Mouse (Mus musculus) c-Kit-negative CD71-positive TER-119-positive erythroid progenitor cells, embryonic 14.5 days (primary cell): ENCODE results near the gene Ccdc151.

ENCODE experiments used
- DNase-seq: peaks from one replicate; pipeline ENCODE4 v3.0.0-alpha.2; 2013; ENCODE audit warnings: low read depth, low spot score

Gene Ccdc151

GRCm38 (mm10) chr9:21996178-21996867 lies 6.1 kb downstream of the Ccdc151 start:
- no peak for DNase-seq

GRCm38 (mm10) chr9:21992227-21992626 lies 10.2 kb downstream of the Ccdc151 start:
- no peak for DNase-seq

GRCm38 (mm10) chr9:21989230-21990110 lies 13.0 kb downstream of the Ccdc151 start, which contains the start of gene Rgl3:
Gene Rgl3 (minus strand): TSS chr9:21989446.
- DNase-seq: no peak

GRCm38 (mm10) chr9:21988421-21989101 lies 13.9 kb downstream of the Ccdc151 start:
- no peak for DNase-seq

- DNase-seq: no peak
These were observed 14.7 kb downstream of the Ccdc151 start for GRCm38 (mm10) chr9:21987592-21988342.

GRCm38 (mm10) chr9:21983911-21984310 lies 18.5 kb downstream of the Ccdc151 start:
- no peak for DNase-seq

GRCm38 (mm10) chr9:21978398-21979128 lies 23.9 kb downstream of the Ccdc151 start:
- DNase-seq: no peak

GRCm38 (mm10) chr9:21977972-21978371 lies 24.5 kb downstream of the Ccdc151 start:
- no peak for DNase-seq

GRCm38 (mm10) chr9:21977331-21977730 lies 25.1 kb downstream of the Ccdc151 start:
- DNase-seq: no peak

GRCm38 (mm10) chr9:21976626-21977175 lies 25.7 kb downstream of the Ccdc151 start:
- no peak for DNase-seq

GRCm38 (mm10) chr9:21969304-21969703 lies 33.1 kb downstream of the Ccdc151 start:
- DNase-seq: no peak

- no peak for DNase-seq
These were observed 33.6 kb downstream of the Ccdc151 start for GRCm38 (mm10) chr9:21968883-21969282.

GRCm38 (mm10) chr9:21963417-21963816 lies 39.0 kb downstream of the Ccdc151 start, which contains the start of gene Epor:
Gene Epor (minus strand): TSS chr9:21963506.
- peak; percentile 74 for DNase-seq

GRCm38 (mm10) chr9:21962416-21963059 lies 39.9 kb downstream of the Ccdc151 start:
- peak; percentile 90 for DNase-seq

- no peak for DNase-seq
These were observed 40.4 kb downstream of the Ccdc151 start for GRCm38 (mm10) chr9:21962010-21962409.

GRCm38 (mm10) chr9:21961366-21961980 lies 41.0 kb downstream of the Ccdc151 start:
- no peak for DNase-seq

- DNase-seq: no peak
These were observed 41.8 kb downstream of the Ccdc151 start for GRCm38 (mm10) chr9:21960558-21961208.

GRCm38 (mm10) chr9:21960135-21960534 lies 42.3 kb downstream of the Ccdc151 start:
- no peak for DNase-seq

GRCm38 (mm10) chr9:21959244-21959643 lies 43.2 kb downstream of the Ccdc151 start:
- no peak for DNase-seq
